Mouse (Mus musculus) intestine, postnatal 0 days (tissue): ENCODE results near the gene Ppp2r3a. TPM values are rescaled to one million over a fixed set of nuclear protein-coding genes. Genes with fewer than 3 reads are reported as not detected.
A peak's percentile ranks its signal among the peaks of the same experiment; 100 is the strongest.

ENCODE experiments used
- ATAC-seq: fragments of 200-750 bp; cut with Nextera tagmentation; 2 replicates; pipeline ENCODE4 v1.8.0; 2017; ENCODE audit warnings: mild to moderate bottlenecking, moderate TSS enrichment, moderate library complexity
- H3K27ac ChIP-seq: fragments of 300-500 bp; sonication (generic); 2 replicates; pipeline ENCODE4 v1.5.1; 2014; ENCODE audit warnings: mild to moderate bottlenecking, low read depth, low read length, moderate library complexity
- H3K27me3 ChIP-seq: fragments of 300-500 bp; sonication (generic); replicated peaks from 2 replicates; pipeline ENCODE4 v1.6.1; 2014; ENCODE audit warnings: low read length, mixed read lengths; ENCODE audit not compliant: control insufficient read depth, insufficient read depth
- H3K36me3 ChIP-seq: fragments of 300-500 bp; sonication (generic); 2 replicates; pipeline ENCODE4 v1.6.1; 2014; ENCODE audit warnings: mild to moderate bottlenecking, moderate library complexity; ENCODE audit not compliant: control insufficient read depth, insufficient read depth
- H3K4me1 ChIP-seq: fragments of 300-500 bp; sonication (generic); replicated peaks from 2 replicates; pipeline ENCODE4 v1.6.1; 2014; ENCODE audit warnings: antibody characterized with exemption, low read length, mixed read lengths; ENCODE audit not compliant: control insufficient read depth, insufficient read depth
- H3K4me2 ChIP-seq: fragments of 300-500 bp; sonication (generic); replicated peaks from 2 replicates; pipeline ENCODE4 v1.6.1; 2014; ENCODE audit warnings: low read depth, mild to moderate bottlenecking, moderate library complexity
- H3K4me3 ChIP-seq: fragments of 300-500 bp; sonication (generic); 2 replicates; pipeline ENCODE4 v1.5.1; 2014; ENCODE audit warnings: low read depth, low read length
- H3K9ac ChIP-seq: fragments of 300-500 bp; sonication (generic); 2 replicates; pipeline ENCODE4 v1.6.1; 2014; ENCODE audit warnings: mild to moderate bottlenecking, low read depth, low read length
- H3K9me3 ChIP-seq: fragments of 300-500 bp; sonication (generic); 2 replicates; pipeline ENCODE4 v1.6.1; 2016; ENCODE audit warnings: mixed run types; ENCODE audit not compliant: control insufficient read depth
- CTCF ChIP-seq: sonication (generic); IDR thresholded peaks from 2 replicates; pipeline ENCODE4 v1.5.1; 2016; ENCODE audit warnings: low read depth, mild to moderate bottlenecking, control low read depth, antibody characterized with exemption, moderate library complexity
- WGBS: fragments of 180-500 bp; shearing (Covaris S2); extraction: QIAGEN DNeasy Blood & Tissue Kit; methylation state at CpG from one replicate; pipeline ENCODE4 v1.1.7; 2014; 5-methylcytosine and 5-hydroxymethylcytosine counted together
- polyA plus RNA-seq: library from polyadenylated mRNA; unstranded; fragments of >200 nt; fragmentation: Nextera tagmentation; extraction: Ambion mirVana; gene quantifications from 2 replicates; pipeline ENCODE4 v1.2.1, GENCODE M21; 2015

Gene Ppp2r3a
- polyA plus RNA-seq, 1 experiment from 2014 or later = 4.5 TPM

DNA sequence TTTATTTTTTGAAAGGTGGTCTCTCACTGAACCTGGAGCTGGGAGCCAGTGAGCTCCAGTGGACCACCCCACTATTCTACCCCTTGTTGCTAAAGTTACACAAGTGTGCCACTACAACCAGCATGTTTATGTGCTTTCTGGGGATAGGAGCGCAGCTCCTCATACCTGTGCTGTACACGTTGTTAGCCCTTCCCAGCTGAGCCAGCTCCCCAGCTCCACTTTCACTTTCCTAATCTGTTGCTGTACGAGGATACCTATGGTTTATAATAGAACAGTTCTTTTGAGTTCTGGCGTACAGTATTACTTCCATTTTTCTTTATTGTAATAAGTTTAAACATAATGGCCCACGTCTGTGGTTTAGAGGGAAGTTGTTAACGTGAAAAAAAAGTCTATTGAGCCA lies 152.2 kb downstream of the Ppp2r3a start:
- TF ChIP-seq CTCF = no peak
- H3K36me3 ChIP-seq = peaks cover 12% of the 10 kb centered on the region; the same call in 1 of the 2 replicates
- H3K27ac ChIP-seq = no peak overlapping the region
- no peak for ATAC-seq
- H3K4me3 ChIP-seq = no peak overlapping the region
- H3K9ac ChIP-seq = no peak overlapping the region
- no peaks in the 10 kb centered on the region for H3K4me1 ChIP-seq
- no peaks in the 10 kb centered on the region for H3K27me3 ChIP-seq
- H3K9me3 ChIP-seq = no peaks in the 10 kb centered on the region
- H3K4me2 ChIP-seq = peak overlapping the region; percentile 37; the same call in 1 of the 2 replicates
- 44% methylated on average over 6 of the region's 6 CpGs for WGBS

DNA sequence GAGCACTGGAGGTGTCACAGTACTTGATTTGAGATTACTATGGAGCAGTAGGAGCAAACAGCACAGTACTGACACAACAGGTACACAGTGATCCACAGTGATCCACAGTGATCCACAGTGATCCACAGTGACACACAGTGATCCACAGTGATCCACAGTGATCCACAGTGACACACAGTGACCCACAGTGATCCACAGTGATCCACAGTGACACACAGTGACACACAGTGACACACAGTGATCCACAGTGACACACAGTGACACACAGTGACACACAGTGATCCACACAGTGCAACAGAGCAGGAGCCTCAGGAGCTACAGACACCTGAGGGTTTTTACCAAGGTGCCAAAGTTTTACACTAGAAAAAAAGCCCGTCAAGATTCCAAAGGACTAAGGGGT lies 154.1 kb downstream of the Ppp2r3a start:
- H3K4me3 ChIP-seq = no peak overlapping the region
- no peaks in the 10 kb centered on the region for H3K9me3 ChIP-seq
- peaks cover 12% of the 10 kb centered on the region; the same call in 1 of the 2 replicates for H3K36me3 ChIP-seq
- H3K27ac ChIP-seq = peak overlapping the region; percentile 43; the same call in 1 of the 2 replicates
- no peaks in the 10 kb centered on the region for H3K4me1 ChIP-seq
- 80% methylated on average over 1 of the region's 1 CpGs for WGBS
- no peak overlapping the region for H3K9ac ChIP-seq
- no peak for ATAC-seq
- H3K27me3 ChIP-seq = no peaks in the 10 kb centered on the region
- no peak overlapping the region for H3K4me2 ChIP-seq
- TF ChIP-seq CTCF = no peak

DNA sequence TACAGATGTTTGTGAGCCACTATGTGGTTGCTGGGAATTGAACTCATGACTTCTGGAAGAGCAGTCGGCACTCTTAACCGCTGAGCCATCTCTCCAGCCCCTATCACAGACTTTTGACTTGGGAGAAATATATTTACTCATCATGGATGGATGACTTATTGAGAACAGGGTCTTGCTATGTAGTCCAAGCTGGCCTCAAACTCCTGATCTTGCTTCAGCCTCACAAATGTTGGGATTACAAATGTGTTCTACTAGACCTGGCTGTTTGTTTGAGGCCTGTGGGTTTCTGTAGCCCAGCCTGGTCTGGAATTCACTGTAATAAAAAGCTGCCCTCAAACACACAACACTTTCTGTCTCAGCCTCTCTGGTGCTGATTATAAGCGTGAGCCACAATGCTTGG lies 155.1 kb downstream of the Ppp2r3a start:
- no peak for TF ChIP-seq CTCF
- ATAC-seq = peak; percentile 7; the same call in 1 of the 2 replicates
- Histone ChIP-seq H3K27ac (no peak overlapping the region), H3K9me3 (no peaks in the 10 kb centered on the region), H3K4me2 (no peak overlapping the region), H3K27me3 (no peaks in the 10 kb centered on the region), H3K4me3 (no peak overlapping the region), H3K4me1 (no peaks in the 10 kb centered on the region), H3K36me3 (peaks cover 6% of the 10 kb centered on the region; the same call in 1 of the 2 replicates), H3K9ac (no peak overlapping the region)
- WGBS = 79% methylated on average over 3 of the region's 3 CpGs

DNA sequence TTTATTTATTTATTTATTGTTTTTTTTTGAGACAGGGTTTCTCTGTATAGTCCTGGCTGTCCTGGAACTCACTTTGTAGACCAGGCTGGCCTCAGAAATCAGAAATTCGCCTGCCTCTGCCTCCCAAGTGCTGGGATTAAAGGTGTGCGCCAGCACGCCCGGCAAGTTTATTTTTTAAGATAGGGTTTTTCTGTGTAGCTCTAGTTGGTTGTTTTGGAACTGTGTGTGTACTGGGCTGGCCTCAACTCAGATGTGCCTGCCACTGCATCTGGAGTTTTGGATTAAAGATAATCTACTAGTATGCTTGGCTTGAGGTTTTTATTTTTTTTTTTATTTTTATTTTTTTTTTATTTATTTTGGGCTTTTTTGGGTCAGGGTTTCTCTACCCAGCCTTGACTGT lies 156.2 kb downstream of the Ppp2r3a start:
- H3K4me3 ChIP-seq = no peak overlapping the region
- no peaks in the 10 kb centered on the region for H3K4me1 ChIP-seq
- no peak overlapping the region for H3K9ac ChIP-seq
- no peaks in the 10 kb centered on the region for H3K27me3 ChIP-seq
- no peaks in the 10 kb centered on the region for H3K36me3 ChIP-seq
- no peak for ATAC-seq
- 91% methylated on average over 4 of the region's 4 CpGs for WGBS
- H3K4me2 ChIP-seq = no peak overlapping the region
- no peaks in the 10 kb centered on the region for H3K9me3 ChIP-seq
- TF ChIP-seq CTCF = no peak
- no peak overlapping the region for H3K27ac ChIP-seq

DNA sequence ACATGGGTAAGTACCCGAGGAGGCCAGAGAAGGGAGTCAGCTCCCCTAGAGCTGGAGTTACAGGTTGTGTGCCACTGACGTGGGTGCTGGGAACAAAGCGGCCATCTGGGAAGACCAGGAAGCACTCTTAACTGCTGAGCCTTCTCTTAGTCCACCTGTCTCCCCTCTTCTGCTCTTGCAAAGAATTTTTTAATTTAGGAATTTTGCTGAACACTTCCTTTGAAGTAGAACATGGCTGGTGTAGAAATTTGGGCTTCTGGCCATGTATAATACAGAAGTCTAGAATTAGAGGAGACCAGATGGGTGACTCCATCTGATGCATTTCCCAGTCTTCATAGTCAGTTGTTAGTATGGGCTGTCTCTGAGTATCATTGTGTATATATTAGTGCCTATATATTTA lies 167.9 kb downstream of the Ppp2r3a start:
- H3K36me3 ChIP-seq = no peaks in the 10 kb centered on the region
- 75% methylated on average over 3 of the region's 3 CpGs for WGBS
- H3K9ac ChIP-seq = no peak overlapping the region
- ATAC-seq = no peak
- H3K27me3 ChIP-seq = no peaks in the 10 kb centered on the region
- H3K4me2 ChIP-seq = no peak overlapping the region
- TF ChIP-seq CTCF = no peak
- no peaks in the 10 kb centered on the region for H3K9me3 ChIP-seq
- H3K4me1 ChIP-seq = peaks cover 2% of the 10 kb centered on the region; the same call in 1 of the 2 replicates
- H3K27ac ChIP-seq = no peak overlapping the region
- no peak overlapping the region for H3K4me3 ChIP-seq

DNA sequence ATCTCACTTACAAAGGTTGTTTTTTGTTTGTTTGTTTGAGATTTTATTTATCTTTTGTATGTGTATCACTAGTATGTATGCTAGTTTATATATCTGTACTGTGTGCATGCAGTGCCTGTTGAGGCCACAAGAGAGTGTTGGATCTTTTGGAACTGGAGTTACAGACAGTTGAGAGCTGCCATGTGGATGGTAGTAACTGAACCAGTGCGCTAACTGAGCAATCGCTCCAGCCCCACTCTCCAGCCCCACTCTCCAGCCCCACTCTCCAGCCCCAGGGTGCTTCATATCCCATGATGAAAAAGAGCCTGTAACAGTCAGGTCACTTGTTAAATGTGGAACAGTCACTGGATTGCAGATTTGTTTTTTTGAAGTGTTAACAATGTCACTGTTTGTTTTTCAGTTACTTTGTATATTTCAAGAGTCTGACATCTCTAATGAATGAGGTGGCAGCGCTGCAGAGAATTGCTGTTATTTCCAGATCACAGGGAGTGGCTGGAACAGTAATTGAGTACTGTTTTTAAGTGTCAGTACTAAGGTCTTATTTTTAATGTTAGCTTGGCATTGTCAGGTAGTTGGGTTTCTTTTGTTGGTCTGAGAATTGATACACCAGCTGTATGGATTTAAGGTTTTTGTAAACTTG lies 171.4 kb downstream of the Ppp2r3a start:
- ATAC-seq = no peak
- Histone ChIP-seq H3K9ac (no peak overlapping the region), H3K27me3 (no peaks in the 10 kb centered on the region), H3K4me2 (peak overlapping the region; percentile 21; the same call in 1 of the 2 replicates), H3K27ac (no peak overlapping the region), H3K4me1 (peaks cover 8% of the 10 kb centered on the region; the same call in 1 of the 2 replicates), H3K36me3 (no peaks in the 10 kb centered on the region), H3K4me3 (no peak overlapping the region), H3K9me3 (no peaks in the 10 kb centered on the region)
- 48% methylated on average over 3 of the region's 3 CpGs for WGBS
- TF ChIP-seq CTCF = peak; percentile 53
